Comparison of ENCODE assay signal across 11 mouse cellular contexts in genomic region chr2:169060495-169060894, GRCm38 (mm10).
DNase-seq lines count a peak whose midpoint lies in the region; ATAC-seq and TF ChIP-seq lines count a peak whose summit lies in the region.
"Had no signal": no experiment of that assay in that cellular context is flagged by ENCODE, and none has a peak within 500 bp of the region (broad histone marks: within the 10 kb centered on the region; RNA-seq: fewer than 3 reads in every experiment).

No protein-coding gene starts in this region.

- no peak for ATAC-seq in CD4-positive, CD25-positive, alpha-beta regulatory T cell, adult 4 months

- no peaks in the 10 kb centered on the region for H3K36me3 ChIP-seq in heart, adult 2 months (ENCODE audit: control insufficient read depth, insufficient read depth, low read length)
- H3K36me3 ChIP-seq: liver, embryonic 13.5 days had no signal

- 18% methylated on average over 13 of the region's 13 CpGs for WGBS in heart, adult 2 months
- 44% methylated on average over 13 of the region's 13 CpGs for WGBS in lung, adult 2 months

- H3K4me1 ChIP-seq in heart, adult 2 months (ENCODE audit: control insufficient read depth, insufficient read depth, low read length), result peaks cover 6% of the 10 kb centered on the region
- H3K4me1 ChIP-seq in lung, adult 2 months (ENCODE audit: control insufficient read depth, insufficient read depth, low read length), result no peaks in the 10 kb centered on the region
- H3K4me1 ChIP-seq: liver, embryonic 13.5 days; megakaryocyte, embryonic 14.5 days had no signal

- no peak for TF ChIP-seq POLR2A in heart, adult 2 months (IDR thresholded peaks at IDR 0.05; ENCODE audit: insufficient read depth, low read depth, low read length)
- TF ChIP-seq POLR2A in lung, adult 2 months (IDR thresholded peaks at IDR 0.05; ENCODE audit: borderline replicate concordance, extremely low read depth, low read depth, low read length), result no peak

- TF ChIP-seq EP300 in heart, adult 2 months (IDR thresholded peaks at IDR 0.05; ENCODE audit: insufficient read depth, low read depth, low read length), result no peak

- intact Hi-C loops in heart, adult 2 months (cut with DNase I), result loop anchor here (2.0 kb wide), 1 partner anchor 788 kb away; no protein-coding TSS in a partner anchor
- intact Hi-C loops in heart, postnatal 36 days (cut with DNase I), result loop anchor here (2.0 to 5.0 kb wide), 3 partner anchors 68 to 788 kb away; no protein-coding TSS in a partner anchor

- H3K4me3 ChIP-seq in heart, adult 2 months, result no peak overlapping the region
- H3K4me3 ChIP-seq in lung, adult 2 months (replicated peaks; ENCODE audit: extremely low read depth, low read depth, low read length), result no peak overlapping the region
- H3K4me3 ChIP-seq: erythroblast, embryonic 14.5 days; liver, embryonic 13.5 days had no signal

- no peak for TF ChIP-seq CTCF in heart, adult 2 months (IDR thresholded peaks at IDR 0.05)
- TF ChIP-seq CTCF in lung, adult 2 months (IDR thresholded peaks at IDR 0.05; ENCODE audit: insufficient read depth, low read length), result no peak

- no peaks in the 10 kb centered on the region for H3K27me3 ChIP-seq in heart, adult 2 months (ENCODE audit: control insufficient read depth, insufficient read depth, low read length)
- H3K27me3 ChIP-seq: liver, embryonic 13.5 days; megakaryocyte, embryonic 14.5 days had no signal

- peak; percentile 31 for DNase-seq in heart, adult 8-10 months (ENCODE audit: low spot score)
- DNase-seq in heart, adult 2 months, result no peak
- peak; percentile 2 for DNase-seq in lung, postnatal 36 days
- DNase-seq in lung, adult 2 months, result no peak
- peak; percentile 1 to 9 for DNase-seq in heart, postnatal 36 days
- DNase-seq in telencephalon, adult 2 months (ENCODE audit: low read depth, low spot score), result peak; percentile 33
- DNase-seq: gastrocnemius, postnatal 10 days; liver, embryonic 13.5 days had no signal

- H3K79me2 ChIP-seq in heart, adult 2 months (replicated peaks; ENCODE audit: control insufficient read depth, insufficient read depth, low read length), result no peaks in the 10 kb centered on the region

- no peak overlapping the region; the same call in 1 of the 2 replicates for H3K27ac ChIP-seq in heart, adult 2 months
- H3K27ac ChIP-seq: liver, embryonic 13.5 days had no signal

- no peak overlapping the region for H3K9ac ChIP-seq in heart, adult 2 months (ENCODE audit: low read depth, low read length)
- H3K9ac ChIP-seq: liver, embryonic 13.5 days had no signal

Comparison
In these comparisons a context has a peak if more than half of its experiments do, and no peak if none do; other contexts are left out.
1. DNase-seq: peak in heart, adult 8-10 months (single experiment), lung, postnatal 36 days (single experiment), heart, postnatal 36 days (2 of 2) and telencephalon, adult 2 months (single experiment); none in heart, adult 2 months (0 of 2) and lung, adult 2 months (single experiment).